Mouse (Mus musculus) thymus, adult 18-20 months (tissue): ENCODE measurements around the gene Slc10a1.
"Not testable (repeated sequence)": the region's sequence is repeated elsewhere in the genome, so short reads cannot be mapped to it uniquely, and the experiment has no call there.

Source experiments
- DNase-seq, 2 experiments: peaks; one replicate each; pipeline ENCODE4 v3.0.0; 2022; ENCODE audit warnings: mixed read lengths in 2 of 2

Slc10a1 gene

GRCm38 (mm10) chr12:80966059-80966838, 2.3 kb downstream of the Slc10a1 start:
- DNase-seq, result no peak

GRCm38 (mm10) chr12:80962566-80962965, 5.9 kb downstream of the Slc10a1 start:
- no peak for DNase-seq

- no peak for DNase-seq
These were observed 10.5 kb downstream of the Slc10a1 start for GRCm38 (mm10) chr12:80957961-80958360.

- no peak for DNase-seq
These were observed 12.5 kb downstream of the Slc10a1 start for GRCm38 (mm10) chr12:80956039-80956438.

GRCm38 (mm10) chr12:80952526-80952925, 16.0 kb downstream of the Slc10a1 start:
- no peak for DNase-seq

- DNase-seq, result no peak
These were observed 16.8 kb downstream of the Slc10a1 start for GRCm38 (mm10) chr12:80951640-80952219.

- not testable (repeated sequence) for DNase-seq
These were observed 18.9 kb downstream of the Slc10a1 start for GRCm38 (mm10) chr12:80949603-80950002.

GRCm38 (mm10) chr12:80948202-80948601, 20.3 kb downstream of the Slc10a1 start:
- no peak for DNase-seq

GRCm38 (mm10) chr12:80945996-80946355, 22.5 kb downstream of the Slc10a1 start:
- peak; percentile 92 to 95 for DNase-seq

- peak; percentile 97 to 98 for DNase-seq
These were observed 23.0 kb downstream of the Slc10a1 start, which contains the start of gene Srsf5 for GRCm38 (mm10) chr12:80945334-80945995. TSS of gene Srsf5 (plus strand) at chr12:80945504.

- DNase-seq, result not testable (repeated sequence)
These were observed 23.6 kb downstream of the Slc10a1 start for GRCm38 (mm10) chr12:80944963-80945333.

- DNase-seq, result no peak
These were observed 24.3 kb downstream of the Slc10a1 start for GRCm38 (mm10) chr12:80944204-80944603.

- no peak for DNase-seq
These were observed 25.1 kb downstream of the Slc10a1 start for GRCm38 (mm10) chr12:80943395-80943794.

- DNase-seq, result peak; percentile 46 to 63
These were observed 26.6 kb downstream of the Slc10a1 start for GRCm38 (mm10) chr12:80941886-80942285.

- DNase-seq, result no peak
These were observed 29.3 kb downstream of the Slc10a1 start for GRCm38 (mm10) chr12:80939165-80939564.

GRCm38 (mm10) chr12:80938642-80939041, 29.9 kb downstream of the Slc10a1 start:
- peak; percentile 75 to 82 for DNase-seq

- no peak for DNase-seq
These were observed 31.0 kb downstream of the Slc10a1 start for GRCm38 (mm10) chr12:80937331-80938029.

- DNase-seq, result no peak
These were observed 31.8 kb downstream of the Slc10a1 start for GRCm38 (mm10) chr12:80936751-80937150.

GRCm38 (mm10) chr12:80932865-80933264, 35.6 kb downstream of the Slc10a1 start:
- DNase-seq, result no peak

- DNase-seq, result no peak
These were observed 36.9 kb downstream of the Slc10a1 start for GRCm38 (mm10) chr12:80931402-80932140.

- DNase-seq, result no peak
These were observed 38.4 kb downstream of the Slc10a1 start for GRCm38 (mm10) chr12:80930141-80930540.

- DNase-seq, result no peak
These were observed 39.6 kb downstream of the Slc10a1 start for GRCm38 (mm10) chr12:80928881-80929280.
